Mouse (Mus musculus): ENCODE data around the gene Fcho1.
"Not testable (repeated sequence)": the region's sequence is repeated elsewhere in the genome, so short reads cannot be mapped to it uniquely, and the experiment has no call there.

Gene Fcho1

GRCm38 (mm10) chr8:71718252-71718651 lies 7.3 kb downstream of the Fcho1 start:
- no peak for DNase-seq (ENCODE audit: low spot score in 2 of 2)

GRCm38 (mm10) chr8:71717096-71717495 lies 8.4 kb downstream of the Fcho1 start:
- no peak for DNase-seq (ENCODE audit: low spot score in 2 of 2)

- DNase-seq (ENCODE audit: low spot score in 2 of 2), result no peak
These were observed 8.9 kb downstream of the Fcho1 start for GRCm38 (mm10) chr8:71716561-71717053.

- no peak for DNase-seq (ENCODE audit: low spot score in 2 of 2)
These were observed 10.0 kb downstream of the Fcho1 start for GRCm38 (mm10) chr8:71715531-71715930.

- no peak for DNase-seq (ENCODE audit: low spot score in 2 of 2)
These were observed 13.9 kb downstream of the Fcho1 start for GRCm38 (mm10) chr8:71711574-71711973.

GRCm38 (mm10) chr8:71709800-71710446 lies 15.6 kb downstream of the Fcho1 start:
- peak in 1 of 2 experiments; percentile 75 for DNase-seq (ENCODE audit: low spot score in 2 of 2)

GRCm38 (mm10) chr8:71709134-71709799 lies 16.2 kb downstream of the Fcho1 start:
- DNase-seq (ENCODE audit: low spot score in 2 of 2), result no peak

GRCm38 (mm10) chr8:71707874-71708273 lies 17.6 kb downstream of the Fcho1 start:
- DNase-seq (ENCODE audit: low spot score in 2 of 2), result peak; percentile 56 to 73

- DNase-seq (ENCODE audit: low spot score in 2 of 2), result not testable (repeated sequence)
These were observed 22.1 kb downstream of the Fcho1 start for GRCm38 (mm10) chr8:71703400-71703799.

GRCm38 (mm10) chr8:71702923-71703322 lies 22.6 kb downstream of the Fcho1 start:
- no peak for DNase-seq (ENCODE audit: low spot score in 2 of 2)

- no peak for DNase-seq (ENCODE audit: low spot score in 2 of 2)
These were observed 23.5 kb downstream of the Fcho1 start for GRCm38 (mm10) chr8:71702087-71702432.

- DNase-seq (ENCODE audit: low spot score in 2 of 2), result no peak
These were observed 24.0 kb downstream of the Fcho1 start, which contains the start of gene B3gnt3 for GRCm38 (mm10) chr8:71701414-71702086. Gene B3gnt3, minus strand, starts transcription at chr8:71701789.

GRCm38 (mm10) chr8:71700493-71701269 lies 24.8 kb downstream of the Fcho1 start:
- no peak for DNase-seq (ENCODE audit: low spot score in 2 of 2)

- not testable (repeated sequence) for DNase-seq (ENCODE audit: low spot score in 2 of 2)
These were observed 30.1 kb downstream of the Fcho1 start for GRCm38 (mm10) chr8:71695456-71695855.

GRCm38 (mm10) chr8:71693166-71694041 lies 32.1 kb downstream of the Fcho1 start:
- DNase-seq (ENCODE audit: low spot score in 2 of 2), result no peak

- peak; percentile 33 to 34 for DNase-seq (ENCODE audit: low spot score in 2 of 2)
These were observed 33.0 kb downstream of the Fcho1 start for GRCm38 (mm10) chr8:71692509-71692908.

- DNase-seq (ENCODE audit: low spot score in 2 of 2), result no peak
These were observed 36.5 kb downstream of the Fcho1 start, which contains the start of gene Insl3 for GRCm38 (mm10) chr8:71689028-71689427. Gene Insl3, plus strand, starts transcription at chr8:71689214.

GRCm38 (mm10) chr8:71687616-71688015 lies 37.9 kb downstream of the Fcho1 start:
- no peak for DNase-seq (ENCODE audit: low spot score in 2 of 2)

GRCm38 (mm10) chr8:71686143-71686734 lies 39.3 kb downstream of the Fcho1 start:
- no peak for DNase-seq (ENCODE audit: low spot score in 2 of 2)

- DNase-seq (ENCODE audit: low spot score in 2 of 2), result no peak
These were observed 39.9 kb downstream of the Fcho1 start for GRCm38 (mm10) chr8:71685573-71685972.
